ENCODE assay signal across 13 mouse cellular contexts in the genomic region with DNA sequence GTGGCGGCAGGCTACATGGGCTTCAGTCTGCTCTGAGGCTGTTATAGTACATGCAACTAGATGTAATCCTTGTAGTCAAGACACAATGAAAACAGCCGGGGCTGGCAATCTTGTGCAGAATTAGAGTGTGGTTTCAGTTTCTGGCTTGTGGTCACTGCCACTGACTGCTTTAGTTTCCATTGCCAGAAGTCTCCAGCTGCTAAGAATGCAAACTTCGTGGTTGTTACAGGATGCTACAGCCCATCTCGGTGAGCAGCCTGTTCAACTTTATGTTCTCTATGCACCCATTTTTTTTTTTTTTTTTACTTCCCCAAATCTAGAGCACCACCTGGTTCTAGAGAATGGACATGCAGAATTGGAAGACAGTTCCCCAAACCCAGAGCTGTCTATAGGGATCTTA. TPM values are rescaled to one million over a fixed set of nuclear protein-coding genes. Genes with fewer than 3 reads are reported as not detected.
A peak's percentile ranks its signal among the peaks of the same experiment; 100 is the strongest.
DNase-seq lines count a peak whose midpoint lies in the region; ATAC-seq and TF ChIP-seq lines count a peak whose summit lies in the region.
"Had no signal": no experiment of that assay in that cellular context is flagged by ENCODE, and none has a peak within 500 bp of the region (broad histone marks: within the 10 kb centered on the region; RNA-seq: fewer than 3 reads in every experiment).

No protein-coding gene starts in this region.

- H3K36me3 ChIP-seq in limb, embryonic 14.5 days (ENCODE audit: control insufficient read depth, insufficient read depth, low read length), result peaks cover 32% of the 10 kb centered on the region
- H3K36me3 ChIP-seq in limb, embryonic 10.5 days, result no peaks in the 10 kb centered on the region; the same call in 1 of the 2 replicates
- H3K36me3 ChIP-seq: forebrain, embryonic 10.5 days; hindbrain, embryonic 12.5 days; liver, embryonic 13.5 days; neural tube, embryonic 13.5 days had no signal

- 89% methylated on average over 4 of the region's 4 CpGs for WGBS in limb, embryonic 14.5 days
- WGBS in limb, embryonic 10.5 days, result 93% methylated on average over 4 of the region's 4 CpGs

- H3K4me3 ChIP-seq in limb, embryonic 14.5 days (replicated peaks; ENCODE audit: low read length), result no peak overlapping the region
- no peak overlapping the region for H3K4me3 ChIP-seq in limb, embryonic 10.5 days
- H3K4me3 ChIP-seq: forebrain, embryonic 10.5 days; hindbrain, embryonic 12.5 days; liver, embryonic 13.5 days; neural tube, embryonic 13.5 days had no signal

- no peak overlapping the region for H3K27ac ChIP-seq in limb, embryonic 14.5 days (replicated peaks; ENCODE audit: low read depth, low read length)
- H3K27ac ChIP-seq in limb, embryonic 10.5 days, result no peak overlapping the region
- H3K27ac ChIP-seq: forebrain, embryonic 10.5 days; hindbrain, embryonic 12.5 days; liver, embryonic 13.5 days; neural tube, embryonic 13.5 days had no signal

- H3K4me1 ChIP-seq in limb, embryonic 14.5 days (ENCODE audit: control insufficient read depth, insufficient read depth, low read length), result no peaks in the 10 kb centered on the region
- H3K4me1 ChIP-seq in limb, embryonic 10.5 days, result no peaks in the 10 kb centered on the region
- H3K4me1 ChIP-seq: forebrain, embryonic 10.5 days; hindbrain, embryonic 12.5 days; neural tube, embryonic 13.5 days had no signal

- H3K4me2 ChIP-seq in limb, embryonic 14.5 days (replicated peaks; ENCODE audit: low read depth, low read length, severe bottlenecking), result no peak overlapping the region
- H3K4me2 ChIP-seq: hindbrain, embryonic 12.5 days; liver, embryonic 13.5 days; neural tube, embryonic 13.5 days had no signal

- peaks cover 11% of the 10 kb centered on the region; the same call in 1 of the 2 replicates for H3K9me3 ChIP-seq in limb, embryonic 14.5 days (ENCODE audit: control insufficient read depth, low read length)
- H3K9me3 ChIP-seq in limb, embryonic 10.5 days (replicated peaks), result no peaks in the 10 kb centered on the region
- H3K9me3 ChIP-seq: hindbrain, embryonic 12.5 days had no signal

- no peak for TF ChIP-seq POLR2A in limb, embryonic 14.5 days (IDR thresholded peaks at IDR 0.05; ENCODE audit: borderline replicate concordance, extremely low read depth, insufficient read depth, insufficient read length)

- H3K27me3 ChIP-seq in limb, embryonic 14.5 days (ENCODE audit: control insufficient read depth, insufficient read depth, low read length), result no peaks in the 10 kb centered on the region
- no peaks in the 10 kb centered on the region for H3K27me3 ChIP-seq in limb, embryonic 10.5 days (ENCODE audit: low read depth, poor library complexity, severe bottlenecking)
- H3K27me3 ChIP-seq: hindbrain, embryonic 12.5 days; liver, embryonic 13.5 days; neural tube, embryonic 13.5 days had no signal

- ATAC-seq in limb, embryonic 14.5 days (ENCODE audit: low FRiP score, low read depth), result no peak
- peak; percentile 84 for ATAC-seq in megakaryocyte, adult 5-6 weeks (ENCODE audit: poor library complexity, severe bottlenecking)

- DNase-seq in limb, embryonic 14.5 days (ENCODE audit: low spot score), result peak; percentile 51
- DNase-seq in limb, embryonic 10.5 days (ENCODE audit: low spot score), result no peak
- peak; percentile 24 for DNase-seq in Muller cell, postnatal 12 days (ENCODE audit: inconsistent ontology term)
- peak; percentile 25 to 34 for DNase-seq in thymus, postnatal 10 days (ENCODE audit: low spot score in 2 of 2)
- no peak for DNase-seq in embryo, embryonic 11 days
- DNase-seq in right cerebral cortex, postnatal 25 days, result no peak
- no peak for DNase-seq in cerebellum, postnatal 36 days
- DNase-seq: cerebellum, adult 11 months; liver, embryonic 13.5 days had no signal

- H3K9ac ChIP-seq in limb, embryonic 14.5 days (ENCODE audit: low read depth, low read length, severe bottlenecking), result no peak overlapping the region
- H3K9ac ChIP-seq: hindbrain, embryonic 12.5 days; liver, embryonic 13.5 days; neural tube, embryonic 13.5 days had no signal

RNA-seq across cellular contexts. Expression of a gene that starts 23.2 kb away (rescaled TPM):
- 29.8 and 33.1 TPM in 2 replicates for polyA plus RNA-seq in limb, embryonic 14.5 days (2012; rRNA removed)
- 11.1 and 11.8 TPM in 2 replicates for polyA plus RNA-seq in limb, embryonic 14.5 days (2014; fragmentation: Nextera tagmentation; extraction: Ambion mirVana)
- 11.9 and 15.3 TPM in 2 replicates for polyA plus RNA-seq in limb, embryonic 10.5 days (2016; fragmentation: Nextera tagmentation; extraction: Ambion mirVana)
- total RNA-seq in megakaryocyte, adult 5-6 weeks (2015), result 32.4 and 38.2 TPM in 2 replicates
- 33.6 and 39.4 TPM in 2 replicates for total RNA-seq in megakaryocyte, adult 5-6 weeks (2017)

Comparison
In these comparisons a context has a peak if more than half of its experiments do, and no peak if none do; other contexts are left out.
1. DNase-seq: peak in limb, embryonic 14.5 days (single experiment), Muller cell, postnatal 12 days (single experiment) and thymus, postnatal 10 days (2 of 2); none in limb, embryonic 10.5 days (single experiment), embryo, embryonic 11 days (single experiment), right cerebral cortex, postnatal 25 days (single experiment) and cerebellum, postnatal 36 days (0 of 2).